Mouse (Mus musculus): ENCODE measurements around the gene Abcg5. TPM values are rescaled to one million over a fixed set of nuclear protein-coding genes. Genes with fewer than 3 reads are reported as not detected.

The Abcg5 gene
- polyA plus RNA-seq, 1 experiment: 0.10 TPM

GRCm38 (mm10) chr17:84665691-84666090 lies 17.1 kb downstream of the Abcg5 start:
- Histone ChIP-seq H3K27me3 (ENCODE audit: control insufficient read depth, insufficient read depth, low read length) (no peaks in the 10 kb centered on the region), H3K4me1 (ENCODE audit: control insufficient read depth, insufficient read depth, low read length) (no peaks in the 10 kb centered on the region), H3K4me3 (replicated peaks; ENCODE audit: insufficient read depth, low read depth, low read length) (no peak overlapping the region), H3K27ac (ENCODE audit: insufficient read depth, low read length) (no peak overlapping the region)
- no peak for DNase-seq
- 49% methylated on average over 9 of the region's 9 CpGs for WGBS
- TF ChIP-seq POLR2A (IDR thresholded peaks at IDR 0.05; ENCODE audit: borderline replicate concordance, insufficient read depth, low read length) (no peak), CTCF (IDR thresholded peaks at IDR 0.05; ENCODE audit: borderline replicate concordance, insufficient read depth, low read depth, low read length) (no peak)

GRCm38 (mm10) chr17:84665053-84665452 lies 17.8 kb downstream of the Abcg5 start:
- no peak overlapping the region for H3K27ac ChIP-seq (ENCODE audit: insufficient read depth, low read length)
- H3K27me3 ChIP-seq (ENCODE audit: control insufficient read depth, insufficient read depth, low read length): no peaks in the 10 kb centered on the region
- 38% methylated on average over 10 of the region's 10 CpGs for WGBS
- DNase-seq: no peak
- TF ChIP-seq CTCF (IDR thresholded peaks at IDR 0.05; ENCODE audit: borderline replicate concordance, insufficient read depth, low read depth, low read length): no peak
- TF ChIP-seq POLR2A (IDR thresholded peaks at IDR 0.05; ENCODE audit: borderline replicate concordance, insufficient read depth, low read length): no peak
- no peak overlapping the region for H3K4me3 ChIP-seq (replicated peaks; ENCODE audit: insufficient read depth, low read depth, low read length)
- no peaks in the 10 kb centered on the region for H3K4me1 ChIP-seq (ENCODE audit: control insufficient read depth, insufficient read depth, low read length)

GRCm38 (mm10) chr17:84658951-84659350 lies 23.9 kb downstream of the Abcg5 start:
- no peak overlapping the region for H3K27ac ChIP-seq (ENCODE audit: insufficient read depth, low read length)
- H3K4me1 ChIP-seq (ENCODE audit: control insufficient read depth, insufficient read depth, low read length): no peaks in the 10 kb centered on the region
- TF ChIP-seq POLR2A (IDR thresholded peaks at IDR 0.05; ENCODE audit: borderline replicate concordance, insufficient read depth, low read length) (no peak), CTCF (IDR thresholded peaks at IDR 0.05; ENCODE audit: borderline replicate concordance, insufficient read depth, low read depth, low read length) (no peak)
- no peak for DNase-seq
- WGBS: 87% methylated on average over 8 of the region's 8 CpGs
- H3K27me3 ChIP-seq (ENCODE audit: control insufficient read depth, insufficient read depth, low read length): no peaks in the 10 kb centered on the region
- no peak overlapping the region for H3K4me3 ChIP-seq (replicated peaks; ENCODE audit: insufficient read depth, low read depth, low read length)

GRCm38 (mm10) chr17:84658195-84658594 lies 24.6 kb downstream of the Abcg5 start:
- no peaks in the 10 kb centered on the region for H3K4me1 ChIP-seq (ENCODE audit: control insufficient read depth, insufficient read depth, low read length)
- 36% methylated on average over 5 of the region's 5 CpGs for WGBS
- no peak for DNase-seq
- H3K27ac ChIP-seq (ENCODE audit: insufficient read depth, low read length): no peak overlapping the region
- TF ChIP-seq POLR2A (IDR thresholded peaks at IDR 0.05; ENCODE audit: borderline replicate concordance, insufficient read depth, low read length) (no peak), CTCF (IDR thresholded peaks at IDR 0.05; ENCODE audit: borderline replicate concordance, insufficient read depth, low read depth, low read length) (no peak)
- H3K27me3 ChIP-seq (ENCODE audit: control insufficient read depth, insufficient read depth, low read length): no peaks in the 10 kb centered on the region
- no peak overlapping the region for H3K4me3 ChIP-seq (replicated peaks; ENCODE audit: insufficient read depth, low read depth, low read length)

GRCm38 (mm10) chr17:84657782-84658181 lies 25.0 kb downstream of the Abcg5 start:
- WGBS: 70% methylated on average over 7 of the region's 7 CpGs
- Histone ChIP-seq H3K27me3 (ENCODE audit: control insufficient read depth, insufficient read depth, low read length) (no peaks in the 10 kb centered on the region), H3K4me3 (replicated peaks; ENCODE audit: insufficient read depth, low read depth, low read length) (no peak overlapping the region)

GRCm38 (mm10) chr17:84657422-84657732 lies 25.4 kb downstream of the Abcg5 start:
- H3K27ac ChIP-seq (ENCODE audit: insufficient read depth, low read length): no peak overlapping the region
- no peak for DNase-seq
- 46% methylated on average over 3 of the region's 3 CpGs for WGBS

More at GRCm38 (mm10) chr17:84657782-84658181, 25.0 kb downstream of the Abcg5 start:
- TF ChIP-seq POLR2A (IDR thresholded peaks at IDR 0.05; ENCODE audit: borderline replicate concordance, insufficient read depth, low read length) (no peak), CTCF (IDR thresholded peaks at IDR 0.05; ENCODE audit: borderline replicate concordance, insufficient read depth, low read depth, low read length) (no peak)
- no peaks in the 10 kb centered on the region for H3K4me1 ChIP-seq (ENCODE audit: control insufficient read depth, insufficient read depth, low read length)
- no peak for DNase-seq
- H3K27ac ChIP-seq (ENCODE audit: insufficient read depth, low read length): no peak overlapping the region

GRCm38 (mm10) chr17:84656653-84657421 lies 26.0 kb downstream of the Abcg5 start:
- no peak for DNase-seq
- no peaks in the 10 kb centered on the region for H3K27me3 ChIP-seq (ENCODE audit: control insufficient read depth, insufficient read depth, low read length)
- 68% methylated on average over 19 of the region's 19 CpGs for WGBS
- H3K4me3 ChIP-seq (replicated peaks; ENCODE audit: insufficient read depth, low read depth, low read length): no peak overlapping the region
- H3K27ac ChIP-seq (ENCODE audit: insufficient read depth, low read length): no peak overlapping the region
- H3K4me1 ChIP-seq (ENCODE audit: control insufficient read depth, insufficient read depth, low read length): no peaks in the 10 kb centered on the region
- no peak for TF ChIP-seq CTCF (IDR thresholded peaks at IDR 0.05; ENCODE audit: borderline replicate concordance, insufficient read depth, low read depth, low read length)

More at GRCm38 (mm10) chr17:84657422-84657732, 25.4 kb downstream of the Abcg5 start:
- Histone ChIP-seq H3K4me3 (replicated peaks; ENCODE audit: insufficient read depth, low read depth, low read length) (no peak overlapping the region), H3K27me3 (ENCODE audit: control insufficient read depth, insufficient read depth, low read length) (no peaks in the 10 kb centered on the region), H3K4me1 (ENCODE audit: control insufficient read depth, insufficient read depth, low read length) (no peaks in the 10 kb centered on the region)
- TF ChIP-seq POLR2A (IDR thresholded peaks at IDR 0.05; ENCODE audit: borderline replicate concordance, insufficient read depth, low read length) (no peak), CTCF (IDR thresholded peaks at IDR 0.05; ENCODE audit: borderline replicate concordance, insufficient read depth, low read depth, low read length) (no peak)

- Histone ChIP-seq H3K4me1 (ENCODE audit: control insufficient read depth, insufficient read depth, low read length) (no peaks in the 10 kb centered on the region), H3K27ac (ENCODE audit: insufficient read depth, low read length) (no peak overlapping the region), H3K27me3 (ENCODE audit: control insufficient read depth, insufficient read depth, low read length) (no peaks in the 10 kb centered on the region), H3K4me3 (replicated peaks; ENCODE audit: insufficient read depth, low read depth, low read length) (no peak overlapping the region)
- DNase-seq: no peak
- TF ChIP-seq POLR2A (IDR thresholded peaks at IDR 0.05; ENCODE audit: borderline replicate concordance, insufficient read depth, low read length) (no peak), CTCF (IDR thresholded peaks at IDR 0.05; ENCODE audit: borderline replicate concordance, insufficient read depth, low read depth, low read length) (no peak)
- WGBS: 65% methylated on average over 5 of the region's 5 CpGs
Observed at GRCm38 (mm10) chr17:84656205-84656604, 26.6 kb downstream of the Abcg5 start.

All from cerebellum, adult 2 months (tissue).